Comparison of ENCODE assay signal across 10 mouse cellular contexts in genomic region chr10:24753536-24754250, GRCm38 (mm10). TPM values are rescaled to one million over a fixed set of nuclear protein-coding genes. Genes with fewer than 3 reads are reported as not detected.
A peak's percentile ranks its signal among the peaks of the same experiment; 100 is the strongest.
DNase-seq lines count a peak whose midpoint lies in the region; ATAC-seq and TF ChIP-seq lines count a peak whose summit lies in the region.
"Had no signal": no experiment of that assay in that cellular context is flagged by ENCODE, and none has a peak within 500 bp of the region (broad histone marks: within the 10 kb centered on the region; RNA-seq: fewer than 3 reads in every experiment).

No protein-coding gene starts in this region.

- peak; percentile 8 for DNase-seq in kidney, adult 11 months
- DNase-seq in kidney, adult 18-20 months, result no peak
- DNase-seq in left cerebral cortex, postnatal 4 days, result no peak
- no peak for DNase-seq in urinary bladder, postnatal 36 days (ENCODE audit: low spot score in 2 of 2)
- no peak for DNase-seq in cerebellum, adult 8-10 months

- peak overlapping the region; percentile 58 for H3K27ac ChIP-seq in bone marrow, adult 2 months (ENCODE audit: control insufficient read depth, insufficient read depth, low read depth, low read length, poor library complexity)

- intact Hi-C loops in left cerebral cortex, postnatal 4 days (cut with DNase I), result no loop called here

- peak overlapping the region; percentile 37 for H3K4me3 ChIP-seq in bone marrow, adult 2 months (replicated peaks; ENCODE audit: control insufficient read depth, low read depth, low read length)
- H3K4me3 ChIP-seq: megakaryocyte, embryonic 14.5 days had no signal

- TF ChIP-seq POLR2A in bone marrow, adult 2 months (IDR thresholded peaks at IDR 0.05; ENCODE audit: borderline replicate concordance, control insufficient read depth, low read depth, low read length), result no peak

- no peak for TF ChIP-seq CTCF in bone marrow, adult 2 months (IDR thresholded peaks at IDR 0.05; ENCODE audit: control insufficient read depth, insufficient read depth, low read length)

- ATAC-seq in inflammation-experienced regulatory T-cells, adult 6 months, result peak; percentile 64
- ATAC-seq in megakaryocyte progenitor cell, adult 5-6 weeks (replicated peaks; ENCODE audit: poor library complexity), result 0 out of 2 replicates have a peak, but pooled peaks have one; percentile 1
- ATAC-seq: Patski had no signal

- peaks cover 2% of the 10 kb centered on the region for H3K4me1 ChIP-seq in bone marrow, adult 2 months (ENCODE audit: control insufficient read depth, insufficient read depth, low read length)

- 71% methylated on average over 16 of the region's 16 CpGs for WGBS in bone marrow, adult 2 months

RNA-seq across cellular contexts. Expression of gene Enpp1, which starts 41.7 kb away (rescaled TPM):
- polyA plus RNA-seq in bone marrow, adult 2 months (2011; ENCODE audit: insufficient read depth, insufficient read length, low replicate concordance, missing spikeins), result 2.4 and 4.8 TPM in 2 replicates
- polyA plus RNA-seq in inflammation-experienced regulatory T-cells, adult 6 months (2017; shearing (Covaris generic)), result 10 to 100 TPM; 10.5 to 17.8 (median 13.0) TPM
- 3.7 and 5.9 TPM in 2 replicates for total RNA-seq in megakaryocyte progenitor cell, adult 5-6 weeks (2015)
- 1.6 and 3.5 TPM in 2 replicates for total RNA-seq in megakaryocyte progenitor cell, adult 5-6 weeks (2017)
- 1 to 10 TPM; 4.2 to 4.8 TPM for total RNA-seq in left cerebral cortex, postnatal 4 days (2021)
